In the genomic region with DNA sequence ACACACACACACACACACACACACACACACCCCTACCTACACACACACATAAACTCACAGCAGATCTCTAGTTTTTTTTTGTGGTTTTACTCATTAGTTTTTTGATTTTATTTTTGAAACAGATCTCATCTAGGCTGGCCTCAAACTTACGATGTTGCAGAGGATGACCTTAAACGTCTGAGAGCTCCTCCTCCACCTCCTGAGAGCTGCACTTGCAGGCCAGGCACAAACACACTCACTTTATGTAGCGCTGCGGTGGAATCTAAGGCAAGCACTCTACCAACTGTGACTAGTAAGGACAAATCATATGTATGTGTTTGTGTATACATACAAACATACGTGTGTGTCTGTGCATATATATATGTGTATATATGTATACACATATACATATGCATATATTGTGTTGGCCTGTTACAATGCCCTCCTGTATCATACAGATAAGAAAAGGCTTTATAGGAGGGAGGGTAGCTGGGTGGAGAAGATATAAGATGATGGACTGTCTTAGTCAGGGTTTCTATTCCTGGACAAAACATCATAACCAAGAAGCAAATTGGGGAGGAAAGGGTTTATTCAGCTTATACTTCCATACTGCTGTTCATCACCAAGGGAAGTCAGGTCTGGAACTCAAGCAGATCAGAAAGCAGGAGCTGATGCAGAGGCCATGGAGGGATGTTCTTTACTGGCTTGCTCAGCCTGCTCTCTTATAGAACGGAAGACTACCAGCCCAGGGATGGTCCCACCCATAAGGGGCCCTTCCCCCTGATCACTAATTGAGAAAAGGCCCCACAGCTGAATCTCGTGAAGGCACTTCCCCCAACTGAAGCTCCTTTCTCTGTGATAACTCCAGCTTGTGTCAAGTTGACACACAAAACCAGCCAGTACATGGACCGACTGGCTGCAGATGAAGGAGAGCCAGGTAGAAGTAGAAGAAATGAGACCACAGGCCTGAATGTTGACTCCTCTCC, we compare ENCODE assay signal across 21 mouse cellular contexts. TPM values are rescaled to one million over a fixed set of nuclear protein-coding genes. Genes with fewer than 3 reads are reported as not detected.
"Had no signal": no experiment of that assay in that cellular context is flagged by ENCODE, and none has a peak within 500 bp of the region (broad histone marks: within the 10 kb centered on the region; RNA-seq: fewer than 3 reads in every experiment).

No protein-coding gene starts in this region.

- ATAC-seq: intestine, postnatal 0 days; midbrain, embryonic 15.5 days had no signal

- H3K36me3 ChIP-seq: limb, embryonic 15.5 days; midbrain, embryonic 10.5 days; midbrain, embryonic 15.5 days; neural tube, embryonic 12.5 days; stomach, embryonic 15.5 days had no signal

- H3K4me3 ChIP-seq: left cerebral cortex, adult 2 months; limb, embryonic 15.5 days; midbrain, embryonic 10.5 days; midbrain, embryonic 15.5 days; neural tube, embryonic 12.5 days; stomach, embryonic 15.5 days had no signal

- H3K9ac ChIP-seq: limb, embryonic 15.5 days; lung, embryonic 14.5 days; midbrain, embryonic 15.5 days; neural tube, embryonic 12.5 days; stomach, embryonic 15.5 days had no signal

- DNase-seq: kidney, adult 8-10 months; kidney, postnatal 4 days; lung, embryonic 14.5 days; lung, postnatal 14 days; retina, postnatal 1 day; right cerebral cortex, postnatal 14 days; thymus, adult 2 months; thymus, postnatal 25 days had no signal

- H3K4me1 ChIP-seq: limb, embryonic 15.5 days; midbrain, embryonic 10.5 days; midbrain, embryonic 15.5 days; neural tube, embryonic 12.5 days; stomach, embryonic 15.5 days had no signal

- H3K4me2 ChIP-seq: limb, embryonic 15.5 days; lung, embryonic 14.5 days; midbrain, embryonic 15.5 days; neural tube, embryonic 12.5 days; stomach, embryonic 15.5 days had no signal

- H3K27ac ChIP-seq: left cerebral cortex, adult 2 months; limb, embryonic 15.5 days; midbrain, embryonic 10.5 days; midbrain, embryonic 15.5 days; neural tube, embryonic 12.5 days; stomach, embryonic 15.5 days had no signal

- H3K9me3 ChIP-seq: limb, embryonic 15.5 days; midbrain, embryonic 10.5 days; midbrain, embryonic 15.5 days; neural tube, embryonic 12.5 days; stomach, embryonic 15.5 days had no signal

- H3K27me3 ChIP-seq: limb, embryonic 15.5 days; midbrain, embryonic 15.5 days; neural tube, embryonic 12.5 days; stomach, embryonic 15.5 days had no signal

RNA-seq across cellular contexts. Expression of a gene that starts 38.5 kb away (rescaled TPM):
- total RNA-seq: monocyte, adult 5-6 weeks; neutrophil, adult 5-6 weeks had no signal
- polyA plus RNA-seq: kidney, embryonic 16.5 days; limb, embryonic 11.5 days; limb, embryonic 15.5 days; lung, embryonic 14.5 days; midbrain, embryonic 10.5 days; neural tube, embryonic 12.5 days; spleen, adult 2 months; stomach, embryonic 15.5 days; thymus, adult 2 months; urinary bladder, adult 2 months had no signal
